Mouse (Mus musculus): ENCODE results near the gene Ttc32. TPM values are rescaled to one million over a fixed set of nuclear protein-coding genes. Genes with fewer than 3 reads are reported as not detected.

Gene Ttc32
- total and polyA plus RNA-seq, 3 experiments: 11.5 to 28.8 (median 11.7) TPM

DNA sequence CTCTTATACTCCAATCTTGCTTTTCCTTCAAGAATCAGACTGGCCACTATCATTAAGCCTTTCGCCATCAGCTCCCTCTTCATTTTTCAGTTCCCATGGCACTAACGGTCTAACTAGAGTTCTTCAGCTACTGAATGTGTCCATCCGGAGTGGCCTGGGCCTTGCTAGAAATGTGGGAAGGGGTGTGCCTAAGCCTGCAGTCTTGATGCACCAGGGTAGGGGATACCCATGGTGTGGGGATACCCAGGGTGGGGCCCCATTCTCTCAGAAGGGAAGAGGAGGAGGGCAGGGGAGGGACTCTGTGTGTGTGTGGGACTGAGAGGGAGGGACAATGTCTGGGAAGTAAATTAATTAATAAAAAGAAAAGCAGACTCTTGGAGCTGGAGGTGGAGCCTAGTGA lies 13.0 kb downstream of the Ttc32 start:
- H3K4me3 ChIP-seq (replicated peaks in 1 of 3; ENCODE audit: low read depth in 2 of 3, low read length in 2 of 3, poor library complexity in 1 of 3): no peak overlapping the region
- H3K9me3 ChIP-seq (replicated peaks; ENCODE audit: low read length): no peaks in the 10 kb centered on the region
- no peaks in the 10 kb centered on the region for H3K27me3 ChIP-seq (replicated peaks)
- H3K79me2 ChIP-seq (replicated peaks; ENCODE audit: control insufficient read depth, extremely low read depth, insufficient read depth, poor library complexity, severe bottlenecking): no peaks in the 10 kb centered on the region
- no peak overlapping the region for H3K4me2 ChIP-seq (ENCODE audit: insufficient read depth, low read depth, poor library complexity, severe bottlenecking)
- dilution Hi-C loops (cut with MboI; ENCODE audit: extremely low pct_ligation_motif_present, extremely low pct_unique_long_range_greater_than_20kb, low sequenced_read_pairs) (no loop called here), in situ Hi-C loops (cut with MboI; ENCODE audit: low pct_ligation_motif_present, low pct_unique_long_range_greater_than_20kb, low sequenced_read_pairs) (no loop called here)
- H3K4me1 ChIP-seq (ENCODE audit: control insufficient read depth in 1 of 2, insufficient read depth in 2 of 2): peaks cover 0 to 24% of the 10 kb centered on the region in 2 experiments; a peak in 3 of 4 replicates
- TF ChIP-seq USF2 (conservative IDR thresholded peaks at IDR 0.05; ENCODE audit: low read depth, low read length) (no peak), UBTF (IDR thresholded peaks at IDR 0.05; ENCODE audit: low read depth, low read length) (no peak), TCF12 (IDR thresholded peaks at IDR 0.05; ENCODE audit: low read depth, low read length) (no peak)
- DNase-seq (ENCODE audit: extremely low read depth): no peak
- H3K36me3 ChIP-seq (replicated peaks in 1 of 2; ENCODE audit: control insufficient read depth in 1 of 2, insufficient read depth in 1 of 2, low read length in 1 of 2): peaks cover 0 to 9% of the 10 kb centered on the region in 2 experiments
- H3K9ac ChIP-seq (ENCODE audit: insufficient read depth, low read depth): no peak overlapping the region
- H3K27ac ChIP-seq (ENCODE audit: insufficient read depth, low read depth): no peak overlapping the region

DNA sequence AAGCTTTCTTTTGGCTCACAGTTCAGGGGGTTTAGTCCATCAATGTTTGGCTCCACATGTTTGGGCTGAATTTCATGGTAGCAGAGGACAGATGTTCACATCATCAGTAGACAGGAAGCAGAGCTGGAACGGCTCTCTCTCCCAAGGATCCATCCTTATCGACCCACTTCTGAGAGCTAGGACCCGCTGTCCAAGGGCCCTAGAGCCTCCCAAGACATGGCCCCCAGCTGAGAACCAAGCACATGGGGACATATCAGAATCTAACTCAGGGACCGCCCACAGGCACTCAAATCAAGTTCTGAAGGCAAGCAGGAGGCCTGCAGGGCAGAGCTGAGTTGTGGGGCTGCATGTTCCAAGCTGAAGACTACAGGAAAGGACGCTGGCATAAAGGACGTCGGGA lies 14.9 kb downstream of the Ttc32 start:
- in situ Hi-C loops (cut with MboI; ENCODE audit: low pct_ligation_motif_present, low pct_unique_long_range_greater_than_20kb, low sequenced_read_pairs): no loop called here
- Histone ChIP-seq H3K4me2 (ENCODE audit: insufficient read depth, low read depth, poor library complexity, severe bottlenecking) (no peak overlapping the region), H3K9me3 (replicated peaks; ENCODE audit: low read length) (no peaks in the 10 kb centered on the region), H3K27ac (ENCODE audit: insufficient read depth, low read depth) (no peak overlapping the region), H3K4me1 (ENCODE audit: control insufficient read depth in 1 of 2, insufficient read depth in 2 of 2) (peaks cover 0 to 22% of the 10 kb centered on the region in 2 experiments; a peak in 3 of 4 replicates), H3K4me3 (replicated peaks in 1 of 3; ENCODE audit: low read depth in 2 of 3, low read length in 2 of 3, poor library complexity in 1 of 3) (no peak overlapping the region), H3K27me3 (replicated peaks) (no peaks in the 10 kb centered on the region), H3K79me2 (replicated peaks; ENCODE audit: control insufficient read depth, extremely low read depth, insufficient read depth, poor library complexity, severe bottlenecking) (no peaks in the 10 kb centered on the region), H3K36me3 (replicated peaks in 1 of 2; ENCODE audit: control insufficient read depth in 1 of 2, insufficient read depth in 1 of 2, low read length in 1 of 2) (peaks cover 0 to 9% of the 10 kb centered on the region in 2 experiments), H3K9ac (ENCODE audit: insufficient read depth, low read depth) (no peak overlapping the region)
- no peak for DNase-seq (ENCODE audit: extremely low read depth)
- dilution Hi-C loops (cut with MboI; ENCODE audit: extremely low pct_ligation_motif_present, extremely low pct_unique_long_range_greater_than_20kb, low sequenced_read_pairs): no loop called here
- TF ChIP-seq RAD21 (IDR thresholded peaks at IDR 0.05; ENCODE audit: low read depth, low read length) (no peak), USF2 (conservative IDR thresholded peaks at IDR 0.05; ENCODE audit: low read depth, low read length) (no peak), TBP (conservative IDR thresholded peaks at IDR 0.05; ENCODE audit: low read depth, low read length) (no peak), MEF2A (IDR thresholded peaks at IDR 0.05; ENCODE audit: borderline replicate concordance, low read depth, low read length) (no peak), SIN3A (IDR thresholded peaks at IDR 0.05; ENCODE audit: low read length) (no peak), RCOR1 (conservative IDR thresholded peaks at IDR 0.05; ENCODE audit: low read depth, low read length) (no peak), POLR2AphosphoS2 (IDR thresholded peaks at IDR 0.05; ENCODE audit: low read depth, low read length) (no peak), KAT2A (IDR thresholded peaks at IDR 0.05; ENCODE audit: insufficient replicate concordance, low read length) (no peak), NELFE (IDR thresholded peaks at IDR 0.05; ENCODE audit: low read depth, low read length) (no peak), ZMIZ1 (IDR thresholded peaks at IDR 0.05; ENCODE audit: low read depth, low read length) (no peak), CHD2 (IDR thresholded peaks at IDR 0.05; ENCODE audit: low read length) (no peak), UBTF (IDR thresholded peaks at IDR 0.05; ENCODE audit: low read depth, low read length) (no peak), USF1 (IDR thresholded peaks at IDR 0.05; ENCODE audit: low read depth, low read length) (no peak), NRF1 (IDR thresholded peaks at IDR 0.05; ENCODE audit: low read depth, low read length) (no peak), ZNF384 (IDR thresholded peaks at IDR 0.05; ENCODE audit: low read depth, low read length) (no peak), JUN (IDR thresholded peaks at IDR 0.05; ENCODE audit: insufficient read depth, low read depth, low read length) (no peak), MXI1 (IDR thresholded peaks at IDR 0.05; ENCODE audit: low read depth, low read length) (no peak), TCF12 (IDR thresholded peaks at IDR 0.05; ENCODE audit: low read depth, low read length) (no peak)

Measured in CH12.LX (cell line).